Mouse (Mus musculus) T-helper 1 cell (primary cell): ENCODE measurements at regions not wholly inside any gene's neighbourhood (a gene's known extent, or its start where the extent isn't known, plus 50 kb on each side); places are given as distances from the start of the nearest gene placed in this dataset.

Experiments used
- in situ Hi-C: fragments of 300-600 bp; cut with MboI, MseI; formaldehyde crosslinking; loops from one replicate; pipeline ENCODE4 v1.15.1; 2025; ENCODE audit warnings: high pct_unique_total_duplicates

DNA sequence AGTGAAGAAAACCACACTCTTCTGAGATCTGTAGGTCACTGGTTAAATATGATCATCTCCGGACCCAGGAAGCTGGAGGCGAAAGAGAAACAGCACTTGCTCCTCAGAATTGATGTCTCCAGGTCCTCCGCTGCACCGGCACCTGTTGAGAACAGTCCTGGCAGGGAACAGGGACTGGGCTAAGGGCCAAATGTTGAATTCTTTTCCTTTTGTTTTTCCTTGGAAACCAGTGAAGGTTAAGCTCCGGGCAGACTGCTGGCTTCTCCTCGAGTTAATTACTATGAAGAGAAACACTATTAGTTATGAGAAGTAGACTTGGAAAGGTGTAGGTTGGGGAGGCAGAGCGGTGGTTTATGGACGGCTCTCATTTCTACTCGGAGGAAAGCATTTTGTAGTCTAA, 242.7 kb downstream of the Rngtt start:
- in situ Hi-C loops, result no loop called here

DNA sequence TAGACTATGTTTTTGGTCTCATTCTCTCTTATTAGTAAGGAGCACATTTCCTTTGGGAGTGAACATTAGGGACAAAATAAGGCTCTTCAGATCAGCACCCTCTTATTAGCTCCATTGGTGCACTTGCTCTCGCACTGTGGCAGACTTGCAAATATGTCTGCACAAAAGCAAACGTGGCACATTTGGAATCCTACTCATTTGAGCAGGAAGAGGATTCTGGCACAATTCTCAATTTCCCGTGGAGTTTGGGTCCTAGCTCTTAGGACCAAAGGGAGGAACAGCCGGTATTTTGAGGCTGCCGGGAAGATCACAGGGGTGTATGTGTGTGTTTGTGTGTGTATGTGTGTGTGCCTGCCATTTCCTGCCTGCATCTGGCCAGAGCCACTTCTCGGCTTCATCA, 244.5 kb downstream of the Rngtt start:
- in situ Hi-C loops, result loop anchor here (5.0 kb wide), 1 partner anchor 153 kb away; no protein-coding TSS in a partner anchor

- in situ Hi-C loops, result loop anchor here (5.0 kb wide), 1 partner anchor 152 kb away; no protein-coding TSS in a partner anchor
Measured at GRCm38 (mm10) chr4:33555231-33555933, 245.3 kb downstream of the Rngtt start.

DNA sequence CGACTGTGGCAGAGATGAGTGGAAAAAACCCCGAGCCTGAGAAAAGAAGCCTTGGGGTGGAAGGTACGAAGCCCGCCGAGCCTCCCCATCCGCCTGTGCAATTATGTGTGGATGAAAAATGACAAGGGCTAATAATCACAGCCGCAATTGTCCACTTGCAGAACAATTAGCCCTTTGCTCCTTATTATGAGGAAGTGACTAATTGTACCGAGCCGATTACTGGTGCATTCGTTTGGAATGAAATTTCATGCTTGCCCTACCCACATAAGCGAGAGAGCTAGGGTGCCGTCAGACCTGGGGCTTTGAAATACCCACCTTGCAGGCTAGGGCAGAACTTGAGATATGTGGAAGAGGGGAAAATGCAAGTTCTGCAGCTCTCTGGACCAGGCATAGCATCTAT, 245.9 kb downstream of the Rngtt start:
- in situ Hi-C loops, result loop anchor here (5.0 kb wide), 1 partner anchor 151 kb away; no protein-coding TSS in a partner anchor

DNA sequence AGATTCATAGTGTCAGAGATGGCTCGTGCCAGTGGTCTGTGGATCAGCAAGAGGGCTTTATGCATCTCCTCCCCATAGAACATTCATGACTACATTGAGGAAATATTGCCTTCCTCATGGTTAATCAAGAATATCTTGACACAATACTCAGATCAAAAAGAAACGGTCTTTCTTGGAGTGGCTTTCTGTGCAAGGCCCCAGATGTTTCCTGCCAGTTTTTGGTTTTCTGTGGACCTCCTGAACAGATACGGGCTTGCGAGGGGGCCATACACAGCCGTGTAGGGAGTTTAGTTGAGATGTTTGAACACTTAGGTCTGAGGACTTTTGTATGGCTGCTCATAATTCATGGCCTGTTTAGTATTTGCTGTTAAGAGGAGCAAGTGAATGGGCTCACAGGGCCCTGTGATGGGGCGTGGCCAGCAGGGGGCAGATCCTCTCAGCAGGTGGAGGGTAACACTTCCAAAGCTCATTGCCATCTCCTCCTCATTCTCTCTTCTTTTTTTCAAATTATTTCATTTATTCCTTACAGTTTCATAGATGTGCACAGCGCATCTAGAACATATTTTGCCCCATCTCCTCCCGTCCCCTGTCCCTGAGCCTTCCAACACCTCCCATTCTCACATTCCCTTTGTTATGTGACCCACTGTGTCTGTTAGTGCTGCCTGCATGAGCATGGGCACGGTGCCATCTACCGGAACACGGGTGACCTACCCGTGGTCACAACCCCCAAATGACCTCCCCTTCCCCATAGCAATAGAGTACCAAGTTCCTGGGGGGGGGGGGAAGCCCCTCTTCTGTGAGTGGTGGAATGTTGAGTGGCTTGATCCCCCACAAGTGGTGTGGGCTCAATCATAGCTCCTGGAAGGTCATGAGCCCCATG, 246.8 kb downstream of the Rngtt start:
- in situ Hi-C loops, result loop anchor here (5.0 kb wide), 1 partner anchor 150 kb away; no protein-coding TSS in a partner anchor

DNA sequence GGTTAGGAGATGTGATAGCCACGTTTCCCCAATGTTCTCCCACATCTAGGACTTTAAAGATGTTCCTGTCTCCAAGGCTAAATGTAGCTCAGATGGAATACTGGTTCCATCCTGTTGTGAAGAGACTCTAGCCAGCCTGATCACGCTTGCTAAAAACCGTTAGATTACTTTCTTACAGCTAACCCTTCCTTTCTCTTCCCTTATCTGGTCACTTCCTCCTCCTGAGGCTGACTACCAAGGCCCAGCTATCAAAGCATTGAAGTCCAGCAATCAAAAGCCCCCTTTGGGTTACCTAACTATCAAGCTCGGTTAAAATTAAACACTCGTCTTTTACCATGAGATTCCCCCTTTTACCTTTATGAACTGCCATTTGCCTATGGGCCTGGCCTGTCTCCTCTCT, 260.2 kb downstream of the Rngtt start:
- in situ Hi-C loops, result no loop called here

DNA sequence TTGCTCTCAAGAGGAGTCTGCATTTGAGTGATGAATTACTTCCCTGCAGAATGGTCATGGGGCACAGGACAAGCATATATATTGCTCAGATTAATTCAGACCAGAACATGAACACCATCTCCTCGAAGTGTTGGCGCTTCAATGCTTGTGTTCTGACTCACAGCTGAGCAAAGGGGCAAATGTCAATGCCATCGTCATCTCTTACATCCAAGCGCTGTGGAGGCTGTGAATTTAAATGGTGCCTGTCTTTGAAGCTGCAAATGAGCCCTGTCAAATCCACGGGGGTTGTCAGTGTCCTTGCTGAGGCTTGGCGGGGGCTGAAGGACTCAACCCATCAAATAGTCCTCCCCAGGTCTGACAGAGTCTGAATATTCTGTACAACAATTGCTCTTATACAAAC, 261.2 kb downstream of the Rngtt start:
- in situ Hi-C loops, result no loop called here

GRCm38 (mm10) chr4:33577631-33578030, 267.5 kb downstream of the Rngtt start:
- in situ Hi-C loops, result loop anchor here (25.0 kb wide), 2 partner anchors 1240 to 1440 kb away; no protein-coding TSS in a partner anchor

DNA sequence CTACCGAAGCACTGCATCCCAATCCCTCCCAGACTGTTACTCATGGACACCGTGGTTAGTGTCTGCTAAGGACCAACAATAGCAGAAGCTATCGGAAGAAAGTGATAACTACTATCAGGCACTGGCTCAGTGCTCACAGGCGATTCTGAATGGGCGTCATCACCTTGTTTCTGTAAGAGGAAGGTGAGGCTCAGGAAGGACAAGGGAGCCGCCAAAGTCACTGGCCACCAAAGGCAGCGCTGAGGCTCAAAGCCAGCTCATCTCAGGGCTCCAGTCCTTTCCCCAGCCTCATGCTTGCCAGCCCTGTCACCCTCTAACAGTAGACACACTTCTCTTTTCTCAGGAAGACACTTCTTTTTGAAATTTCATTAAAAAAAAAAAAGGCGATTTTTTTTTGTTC, 270.4 kb downstream of the Rngtt start:
- in situ Hi-C loops, result loop anchor here (25.0 kb wide), 2 partner anchors 1243 to 1443 kb away; no protein-coding TSS in a partner anchor

GRCm38 (mm10) chr4:33581180-33581591, 271.1 kb downstream of the Rngtt start:
- in situ Hi-C loops, result loop anchor here (25.0 kb wide), 2 partner anchors 1244 to 1444 kb away; no protein-coding TSS in a partner anchor

- in situ Hi-C loops, result loop anchor here (25.0 kb wide), 2 partner anchors 1245 to 1445 kb away; no protein-coding TSS in a partner anchor
Measured at GRCm38 (mm10) chr4:33581766-33582525, 271.8 kb downstream of the Rngtt start.

- in situ Hi-C loops, result loop anchor here (25.0 kb wide), 2 partner anchors 1246 to 1446 kb away; no protein-coding TSS in a partner anchor
Measured at GRCm38 (mm10) chr4:33582986-33583720, 273.0 kb downstream of the Rngtt start.

DNA sequence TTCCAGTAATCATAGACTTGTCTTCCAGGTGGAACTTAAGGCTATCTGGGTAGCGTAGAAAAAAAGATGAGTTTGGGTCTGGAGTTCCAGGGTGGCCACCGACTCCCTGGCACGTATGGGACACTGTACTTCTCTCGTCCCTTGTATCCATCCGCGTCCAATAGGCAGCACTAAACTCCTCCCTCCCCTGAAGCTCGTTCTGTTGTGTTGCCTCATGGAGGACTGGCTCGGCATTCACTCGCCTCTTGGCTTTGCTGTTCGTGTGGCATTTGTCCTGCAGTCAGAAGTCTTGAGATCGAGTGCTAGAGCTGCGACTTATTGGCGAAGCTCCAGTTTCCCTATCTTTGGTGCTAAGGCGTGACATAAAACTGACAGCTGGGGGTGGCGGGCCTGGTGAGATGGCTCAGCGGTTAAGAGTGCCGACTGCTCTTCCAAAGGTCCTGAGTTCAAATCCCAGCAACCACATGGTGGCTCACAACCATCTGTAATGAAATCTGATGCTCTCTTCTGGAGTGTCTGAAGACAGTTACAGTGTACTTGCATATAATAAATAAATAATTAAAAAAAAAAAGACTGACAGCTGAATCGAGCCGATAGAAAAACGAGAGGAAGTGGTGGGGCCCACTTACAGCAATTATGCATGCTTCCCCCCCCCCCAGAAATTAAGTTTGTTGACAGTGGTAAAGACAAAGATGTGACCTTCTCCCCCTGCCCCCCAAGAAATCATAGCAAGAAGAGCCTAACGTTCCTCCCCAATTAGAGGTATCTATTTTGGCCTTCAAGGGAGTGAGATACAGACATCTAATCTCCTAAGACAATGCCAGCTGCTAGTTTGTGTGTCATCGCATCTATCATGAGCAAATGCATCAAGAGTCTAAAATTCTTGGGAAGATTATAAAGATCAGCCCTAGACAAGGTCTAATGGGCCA, 274.1 kb downstream of the Rngtt start:
- in situ Hi-C loops, result loop anchor here (25.0 kb wide), 2 partner anchors 1247 to 1447 kb away; no protein-coding TSS in a partner anchor

- in situ Hi-C loops, result loop anchor here (25.0 kb wide), 2 partner anchors 1249 to 1449 kb away; no protein-coding TSS in a partner anchor
Measured at GRCm38 (mm10) chr4:33585821-33586220, 275.7 kb downstream of the Rngtt start.

DNA sequence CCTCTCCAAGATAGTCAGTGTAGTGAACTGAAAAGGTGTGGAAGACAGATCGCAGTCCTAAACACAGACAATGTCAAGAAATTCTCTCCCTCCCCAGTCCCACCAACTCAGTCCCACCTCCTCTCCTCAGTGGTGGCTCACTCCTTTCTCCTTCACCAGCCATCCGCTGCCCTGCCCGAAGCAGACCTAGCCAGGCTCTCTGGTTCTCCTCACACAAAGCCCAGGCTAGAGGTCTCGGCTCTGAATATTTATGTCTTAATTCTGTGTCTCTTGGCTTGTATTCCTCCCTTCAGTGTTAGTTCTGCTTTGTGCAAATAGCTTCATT, 276.1 kb downstream of the Rngtt start:
- in situ Hi-C loops, result loop anchor here (25.0 kb wide), 2 partner anchors 1249 to 1449 kb away; no protein-coding TSS in a partner anchor

- in situ Hi-C loops, result loop anchor here (25.0 kb wide), 2 partner anchors 1250 to 1450 kb away; no protein-coding TSS in a partner anchor
Measured at GRCm38 (mm10) chr4:33586615-33587451, 276.7 kb downstream of the Rngtt start.

GRCm38 (mm10) chr4:33587666-33588065, 277.6 kb downstream of the Rngtt start:
- in situ Hi-C loops, result loop anchor here (25.0 kb wide), 2 partner anchors 1250 to 1450 kb away; no protein-coding TSS in a partner anchor

DNA sequence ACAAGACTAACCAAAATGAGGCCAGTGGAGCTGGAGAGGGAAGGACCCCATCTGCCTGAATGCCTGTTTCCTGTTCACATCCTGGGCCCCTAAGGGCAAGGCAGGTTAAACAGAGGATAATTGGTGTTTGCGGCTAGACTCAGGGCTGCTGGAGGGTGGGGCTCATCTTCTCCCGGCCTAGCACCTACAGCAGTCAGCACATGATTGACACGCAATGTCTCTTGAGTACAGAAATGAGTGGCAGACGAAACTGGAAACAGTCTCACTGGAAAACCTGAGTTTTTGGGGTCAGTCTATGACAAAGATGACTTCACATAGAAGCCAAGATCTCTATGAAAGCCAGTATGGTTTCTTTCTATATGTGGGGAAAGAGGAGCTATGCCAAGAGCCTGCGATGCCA, 278.0 kb downstream of the Rngtt start:
- in situ Hi-C loops, result loop anchor here (25.0 kb wide), 2 partner anchors 1251 to 1451 kb away; no protein-coding TSS in a partner anchor
